Mouse (Mus musculus) gonadal fat pad, adult 2 months (tissue): ENCODE data around the gene Mgat4e. TPM values are rescaled to one million over a fixed set of nuclear protein-coding genes. Genes with fewer than 3 reads are reported as not detected.

Experiments
- DNase-seq: peaks from one replicate; pipeline ENCODE4 v3.0.0-alpha.2; 2012; ENCODE audit warnings: low read depth
- polyA plus RNA-seq: library from polyadenylated mRNA; depleted of rRNA; stranded (reverse); fragments of >200 nt; gene quantifications from 2 replicates; pipeline ENCODE4 v1.2.3, GENCODE M21; 2012; rRNA removed

Gene Mgat4e
- polyA plus RNA-seq, 1 experiment, result 0.09 TPM

GRCm38 (mm10) chr1:134513312-134513860 lies 36.1 kb downstream of the Mgat4e start:
- DNase-seq, result peak; percentile 66

- DNase-seq, result no peak
These were observed 36.9 kb downstream of the Mgat4e start for GRCm38 (mm10) chr1:134512584-134512983.

GRCm38 (mm10) chr1:134512183-134512582 lies 37.3 kb downstream of the Mgat4e start:
- DNase-seq, result no peak

DNA sequence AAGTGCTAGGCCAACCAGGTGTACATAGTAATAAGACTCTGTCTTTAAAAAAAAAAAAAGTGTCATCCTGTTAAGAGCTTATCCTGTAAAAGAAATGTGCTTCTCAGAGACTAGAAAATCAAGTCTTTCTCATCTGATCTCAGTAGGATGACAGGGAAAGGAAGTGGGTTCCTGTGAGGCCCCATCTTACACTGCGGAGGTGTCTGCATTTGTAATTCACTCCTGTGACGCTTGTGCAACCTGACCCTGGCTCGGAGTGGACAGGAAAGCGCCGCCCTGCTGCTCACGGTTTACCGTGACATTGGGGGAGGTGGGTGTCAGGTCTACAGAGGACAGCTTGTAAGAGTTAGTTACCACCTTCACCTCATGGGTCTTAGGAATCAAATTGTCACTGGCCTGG lies 39.5 kb downstream of the Mgat4e start:
- no peak for DNase-seq

DNA sequence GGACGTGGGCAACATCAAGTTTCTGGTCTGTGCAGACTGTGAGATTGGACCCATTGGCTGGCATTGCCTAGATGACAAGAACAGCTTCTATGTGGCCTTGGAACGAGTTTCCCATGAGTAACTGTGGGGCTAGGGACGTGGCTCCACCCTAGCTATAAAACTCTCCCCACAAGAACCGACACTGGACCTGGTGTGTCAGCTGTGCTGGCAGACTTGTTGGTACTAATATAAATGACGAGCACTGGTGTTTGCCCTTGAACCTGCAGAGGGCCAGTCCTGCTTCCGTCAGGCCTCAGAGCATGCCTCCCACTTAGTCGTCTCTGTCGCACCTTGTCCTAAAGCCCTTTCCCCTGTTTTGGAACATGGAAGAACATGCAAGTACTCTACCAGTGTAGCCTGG lies 43.3 kb downstream of the Mgat4e start:
- DNase-seq, result no peak

- DNase-seq, result no peak
These were observed 48.6 kb downstream of the Mgat4e start for GRCm38 (mm10) chr1:134500916-134501315.

GRCm38 (mm10) chr1:134495991-134496390 lies 53.5 kb downstream of the Mgat4e start:
- no peak for DNase-seq

GRCm38 (mm10) chr1:134495216-134495539 lies 54.3 kb downstream of the Mgat4e start:
- no peak for DNase-seq

DNA sequence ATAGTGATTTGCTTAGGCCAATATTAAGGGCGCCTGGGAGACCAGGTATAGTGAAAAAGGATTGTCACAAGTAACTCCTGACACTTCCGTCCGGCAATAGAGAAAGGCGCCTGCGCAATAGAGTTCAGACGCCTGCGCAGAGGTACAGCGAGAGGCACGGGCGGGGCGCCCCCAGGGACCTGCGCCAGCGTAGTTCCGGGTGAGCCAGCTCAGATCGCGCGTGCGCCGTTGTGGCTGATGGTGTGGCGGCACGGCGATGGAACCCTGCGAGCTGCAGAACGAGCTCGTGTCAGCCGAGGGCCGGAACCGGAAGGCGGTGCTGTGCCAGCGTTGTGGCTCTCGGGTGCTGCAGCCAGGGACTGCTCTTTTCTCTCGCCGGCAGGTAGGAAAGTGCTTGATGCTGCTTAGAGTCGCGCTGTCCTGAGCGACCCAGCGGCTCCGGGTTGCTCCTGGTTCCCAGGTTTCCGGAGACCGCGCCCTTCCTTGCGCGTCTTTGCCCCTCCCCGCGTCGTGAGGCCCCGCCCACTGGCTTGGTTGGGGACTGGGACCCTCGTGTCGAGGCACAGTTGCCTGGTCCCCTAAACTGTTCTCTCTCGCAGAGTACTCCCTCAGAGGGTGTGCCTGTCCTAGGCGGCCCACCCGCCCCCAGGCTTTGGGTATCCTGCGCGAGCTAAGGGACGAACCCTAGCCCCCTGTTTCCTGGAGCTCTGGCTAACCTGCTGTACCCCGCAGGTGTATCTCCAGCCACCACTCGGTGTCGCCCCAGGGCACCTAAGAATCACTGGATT lies 54.9 kb downstream of the Mgat4e start, which contains the start of gene Rabif:
TSS of gene Rabif (plus strand) at position 221 of the 788 bp plus-strand sequence.
- no peak for DNase-seq

DNA sequence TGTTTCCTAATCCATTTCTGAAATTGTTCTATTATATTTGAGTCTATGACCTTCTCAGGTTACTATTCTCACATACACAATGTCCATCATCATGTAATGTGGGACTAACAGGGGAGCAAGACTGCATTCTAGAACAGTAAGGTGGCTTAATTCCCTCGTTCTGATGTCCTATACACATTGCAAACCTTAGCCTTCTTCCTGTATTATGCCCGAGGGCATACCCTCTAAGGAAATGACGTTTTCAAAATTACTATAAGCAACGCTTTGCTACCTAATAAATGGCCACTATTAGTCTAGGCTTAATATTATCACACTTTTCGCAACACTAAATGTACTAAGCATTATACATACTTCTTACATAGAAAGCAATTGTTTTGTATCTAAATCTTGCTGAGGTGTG lies 55.5 kb downstream of the Mgat4e start:
- no peak for DNase-seq

- no peak for DNase-seq
These were observed 56.0 kb downstream of the Mgat4e start for GRCm38 (mm10) chr1:134493496-134493895.

- DNase-seq, result no peak
These were observed 57.2 kb downstream of the Mgat4e start for GRCm38 (mm10) chr1:134492276-134492675.

Other genes starting within 250 kb of the Mgat4e start
- gene Ppfia4, start 216.8 kb downstream of the Mgat4e start, polyA plus RNA-seq, result 5.0 and 5.4 TPM in 2 replicates
- gene Tmem183a, start 187.7 kb downstream of the Mgat4e start, polyA plus RNA-seq, result 70.5 and 73.9 TPM in 2 replicates
- not detected in 2 replicates for gene 4933406M09Rik, start 163.7 kb downstream of the Mgat4e start, polyA plus RNA-seq
- gene Cyb5r1, start 144.1 kb downstream of the Mgat4e start, polyA plus RNA-seq, result 43.0 and 52.5 TPM in 2 replicates
- 144 and 149 TPM in 2 replicates for gene Adipor1, start 134.3 kb downstream of the Mgat4e start, polyA plus RNA-seq
- 9.9 and 13.6 TPM in 2 replicates for gene Klhl12, start 94.2 kb downstream of the Mgat4e start, polyA plus RNA-seq
- 16.8 and 17.7 TPM in 2 replicates for gene Rabif, start 55.0 kb downstream of the Mgat4e start, polyA plus RNA-seq
- 15.5 and 16.6 TPM in 2 replicates for gene Kdm5b, start 10.5 kb upstream of the Mgat4e start, polyA plus RNA-seq
- 1.5 and 8.1 TPM in 2 replicates for gene Syt2, start 97.0 kb upstream of the Mgat4e start, polyA plus RNA-seq